Mouse (Mus musculus) thymus, adult 2 months (tissue): ENCODE results near the gene Iqcd. TPM values are rescaled to one million over a fixed set of nuclear protein-coding genes. Genes with fewer than 3 reads are reported as not detected.

Experiments used
- DNase-seq: peaks from one replicate; pipeline ENCODE4 v3.0.0; 2021
- H3K27ac ChIP-seq: fragments of 200-500 bp; 2 replicates; pipeline ENCODE4 v1.5.1; 2012; ENCODE audit warnings: low read length, control low read depth; ENCODE audit not compliant: control insufficient read depth, insufficient read depth
- H3K27me3 ChIP-seq: fragments of 200-500 bp; 2 replicates; pipeline ENCODE4 v1.6.1; 2012; ENCODE audit warnings: mild to moderate bottlenecking, low read length, moderate library complexity, mixed read lengths; ENCODE audit not compliant: control insufficient read depth, insufficient read depth
- H3K36me3 ChIP-seq: fragments of 200-500 bp; 2 replicates; pipeline ENCODE4 v1.6.1; 2012; ENCODE audit warnings: mild to moderate bottlenecking, low read length, moderate library complexity; ENCODE audit not compliant: control insufficient read depth, insufficient read depth
- H3K4me1 ChIP-seq: fragments of 200-500 bp; replicated peaks from 2 replicates; pipeline ENCODE4 v1.6.1; 2012; ENCODE audit warnings: low read length; ENCODE audit not compliant: control insufficient read depth, insufficient read depth
- H3K4me3 ChIP-seq: fragments of 200-500 bp; 2 replicates; pipeline ENCODE4 v1.5.1; 2012; ENCODE audit warnings: mild to moderate bottlenecking, low read length, control low read depth, moderate library complexity; ENCODE audit not compliant: control insufficient read depth, insufficient read depth
- CTCF ChIP-seq: fragments of 200-500 bp; IDR thresholded peaks from 2 replicates; pipeline ENCODE4 v1.5.1; 2012; ENCODE audit warnings: mild to moderate bottlenecking, control low read depth, low read length, moderate library complexity, borderline replicate concordance; ENCODE audit not compliant: control insufficient read depth, poor library complexity, insufficient read depth; ENCODE audit errors: extremely low read depth
- POLR2A ChIP-seq: fragments of 200-500 bp; IDR thresholded peaks from 2 replicates; pipeline ENCODE4 v1.6.1; 2012; ENCODE audit warnings: mild to moderate bottlenecking, low read length, control low read depth, moderate library complexity; ENCODE audit not compliant: control insufficient read depth, poor library complexity, insufficient read depth; ENCODE audit errors: extremely low read depth
- WGBS: fragments of 180-500 bp; shearing (Covaris S2); methylation state at CpG from one replicate; pipeline ENCODE4 v1.1.7; 2018; 5-methylcytosine and 5-hydroxymethylcytosine counted together
- polyA plus RNA-seq: library from polyadenylated mRNA; depleted of rRNA; stranded (reverse); fragments of >200 nt; gene quantifications from 2 replicates; pipeline ENCODE4 v1.2.3, GENCODE M21; 2012

Gene Iqcd
- polyA plus RNA-seq, 1 experiment, result 3.0 TPM

- no peak for TF ChIP-seq POLR2A
- TF ChIP-seq CTCF, result no peak
- Histone ChIP-seq H3K27ac (no peak overlapping the region), H3K36me3 (peaks cover 31% of the 10 kb centered on the region; the same call in 1 of the 2 replicates), H3K4me1 (peaks cover 45% of the 10 kb centered on the region), H3K27me3 (no peaks in the 10 kb centered on the region), H3K4me3 (no peak overlapping the region)
- WGBS, result 90% methylated on average over 15 of the region's 15 CpGs
- DNase-seq, result no peak
Observed at GRCm38 (mm10) chr5:120584968-120585367, 3.8 kb upstream of the Iqcd start.

GRCm38 (mm10) chr5:120586741-120587615 lies 1.8 kb upstream of the Iqcd start:
- WGBS, result 25% methylated on average over 17 of the region's 17 CpGs
- DNase-seq, result no peak
- 0 out of 2 replicates have a peak, but pooled peaks have one; percentile 32 for TF ChIP-seq CTCF
- TF ChIP-seq POLR2A, result no peak

GRCm38 (mm10) chr5:120587616-120587926 lies 1.2 kb upstream of the Iqcd start:
- Histone ChIP-seq H3K36me3 (peaks cover 23% of the 10 kb centered on the region; the same call in 1 of the 2 replicates), H3K27me3 (no peaks in the 10 kb centered on the region), H3K4me3 (peak overlapping the region; percentile 81), H3K4me1 (peaks cover 26% of the 10 kb centered on the region), H3K27ac (peak overlapping the region; percentile 74)
- WGBS, result 6% methylated on average over 9 of the region's 9 CpGs
- TF ChIP-seq POLR2A, result peak; percentile 76
- no peak for TF ChIP-seq CTCF
- peak; percentile 60 for DNase-seq

More at GRCm38 (mm10) chr5:120586741-120587615, 1.8 kb upstream of the Iqcd start:
- H3K27ac ChIP-seq, result peak overlapping the region; percentile 74
- H3K36me3 ChIP-seq, result peaks cover 26% of the 10 kb centered on the region; the same call in 1 of the 2 replicates
- no peaks in the 10 kb centered on the region for H3K27me3 ChIP-seq
- peak overlapping the region; percentile 81 for H3K4me3 ChIP-seq
- peaks cover 27% of the 10 kb centered on the region for H3K4me1 ChIP-seq

GRCm38 (mm10) chr5:120587940-120588568 lies 762 bp upstream of the Iqcd start:
- Histone ChIP-seq H3K27me3 (no peaks in the 10 kb centered on the region), H3K4me3 (peak overlapping the region; percentile 81), H3K27ac (peak overlapping the region; percentile 74), H3K36me3 (peaks cover 20% of the 10 kb centered on the region; the same call in 1 of the 2 replicates), H3K4me1 (peaks cover 26% of the 10 kb centered on the region)
- no peak for TF ChIP-seq CTCF
- no peak; the same call in 1 of the 2 replicates for TF ChIP-seq POLR2A
- WGBS, result under 1% methylated on average over 29 of the region's 29 CpGs
- DNase-seq, result no peak

GRCm38 (mm10) chr5:120590356-120591010 lies 1.7 kb downstream of the Iqcd start:
- no peak overlapping the region for H3K4me3 ChIP-seq
- H3K27ac ChIP-seq, result no peak overlapping the region
- no peaks in the 10 kb centered on the region for H3K36me3 ChIP-seq
- no peak; the same call in 1 of the 2 replicates for TF ChIP-seq CTCF
- TF ChIP-seq POLR2A, result no peak
- 85% methylated on average over 16 of the region's 16 CpGs for WGBS
- DNase-seq, result no peak
- peaks cover 19% of the 10 kb centered on the region for H3K4me1 ChIP-seq
- H3K27me3 ChIP-seq, result no peaks in the 10 kb centered on the region

- Histone ChIP-seq H3K36me3 (no peaks in the 10 kb centered on the region), H3K27ac (no peak overlapping the region), H3K27me3 (no peaks in the 10 kb centered on the region), H3K4me1 (peaks cover 7% of the 10 kb centered on the region), H3K4me3 (no peak overlapping the region)
- TF ChIP-seq CTCF (no peak), POLR2A (no peak)
- 85% methylated on average over 7 of the region's 7 CpGs for WGBS
- no peak for DNase-seq
Observed at GRCm38 (mm10) chr5:120592141-120592540, 3.3 kb downstream of the Iqcd start.
